Mouse (Mus musculus) ES-E14 (cell line): ENCODE results near the gene Phactr2. TPM values are rescaled to one million over a fixed set of nuclear protein-coding genes. Genes with fewer than 3 reads are reported as not detected.

Experiments
- DNase-seq: peaks from one replicate; pipeline ENCODE4 v3.0.0-alpha.2; 2013; ENCODE audit warnings: low read depth, low spot score
- H3K27ac ChIP-seq: 2 replicates; pipeline ENCODE4 v1.5.1; 2012; ENCODE audit warnings: low read depth, mild to moderate bottlenecking, low read length, moderate library complexity, mixed read lengths; ENCODE audit not compliant: poor library complexity, insufficient read depth, severe bottlenecking
- H3K36me3 ChIP-seq: 2 replicates; pipeline ENCODE4 v1.6.1; 2012; ENCODE audit warnings: mild to moderate bottlenecking, low read length, moderate library complexity, mixed read lengths; ENCODE audit not compliant: control insufficient read depth, poor library complexity, insufficient read depth, severe bottlenecking
- H3K4me1 ChIP-seq, 2 experiments: fragments of 150-350 bp in 1 of 2; sonication (generic) in 1 of 2; 2 replicates each; pipeline ENCODE4 v1.6.1; 2012; ENCODE audit warnings: low read length in 2 of 2, mild to moderate bottlenecking in 1 of 2, mixed read lengths in 1 of 2; ENCODE audit not compliant: control insufficient read depth in 2 of 2, insufficient read depth in 2 of 2, poor library complexity in 1 of 2
- H3K4me3 ChIP-seq, 2 experiments: fragments of 150-350 bp in 1 of 2; sonication (generic) in 1 of 2; 2 replicates each; pipeline ENCODE4 v1.5.1; 2012; ENCODE audit warnings: low read length in 2 of 2, low read depth in 1 of 2, mild to moderate bottlenecking in 1 of 2, mixed read lengths in 1 of 2; ENCODE audit not compliant: insufficient read depth in 1 of 2, poor library complexity in 1 of 2, severe bottlenecking in 1 of 2
- H3K9ac ChIP-seq: 2 replicates; pipeline ENCODE4 v1.6.1; 2012; ENCODE audit warnings: low read depth, mild to moderate bottlenecking, low read length, mixed read lengths; ENCODE audit not compliant: poor library complexity, insufficient read depth, severe bottlenecking
- H3K9me3 ChIP-seq: fragments of 150-350 bp; sonication (generic); 2 replicates; pipeline ENCODE4 v1.6.1; 2012; ENCODE audit warnings: low read depth, mild to moderate bottlenecking, low read length; ENCODE audit not compliant: control insufficient read depth, insufficient read depth
- CHD2 ChIP-seq: IDR thresholded peaks from 2 replicates; pipeline ENCODE4 v1.6.1; 2014; ENCODE audit warnings: mild to moderate bottlenecking, low read depth, low read length, inconsistent platforms
- HCFC1 ChIP-seq: IDR thresholded peaks from 2 replicates; pipeline ENCODE4 v1.6.1; 2012; ENCODE audit warnings: low read length, inconsistent platforms, borderline replicate concordance; ENCODE audit not compliant: insufficient read depth
- MAFK ChIP-seq: IDR thresholded peaks from 2 replicates; pipeline ENCODE4 v1.6.1; 2014; ENCODE audit warnings: mild to moderate bottlenecking, low read depth, low read length, inconsistent platforms; ENCODE audit not compliant: insufficient read depth
- ZC3H11A ChIP-seq: IDR thresholded peaks from 2 replicates; pipeline ENCODE4 v1.6.1; 2012; ENCODE audit warnings: low read depth, mild to moderate bottlenecking, inconsistent platforms, low read length, borderline replicate concordance
- ZNF384 ChIP-seq: IDR thresholded peaks from 2 replicates; pipeline ENCODE4 v1.6.1; 2012; ENCODE audit warnings: low read depth, low read length, inconsistent platforms
- in situ Hi-C, 2 experiments: fragments of 600-800 bp; cut with MboI; formaldehyde crosslinking; loops; one replicate each; pipeline ENCODE4 v1.15.1; 2025; ENCODE audit warnings: low sequenced_read_pairs in 2 of 2, inconsistent platforms in 1 of 2; ENCODE audit not compliant: unreplicated experiment in 2 of 2
- total RNA-seq: library from RNA; depleted of rRNA; stranded (reverse); fragments of 300-350 nt; gene quantifications from 2 replicates; pipeline ENCODE4 v1.2.3, GENCODE M21; 2012

Gene Phactr2
- total RNA-seq, 1 experiment = 2.2 TPM

DNA sequence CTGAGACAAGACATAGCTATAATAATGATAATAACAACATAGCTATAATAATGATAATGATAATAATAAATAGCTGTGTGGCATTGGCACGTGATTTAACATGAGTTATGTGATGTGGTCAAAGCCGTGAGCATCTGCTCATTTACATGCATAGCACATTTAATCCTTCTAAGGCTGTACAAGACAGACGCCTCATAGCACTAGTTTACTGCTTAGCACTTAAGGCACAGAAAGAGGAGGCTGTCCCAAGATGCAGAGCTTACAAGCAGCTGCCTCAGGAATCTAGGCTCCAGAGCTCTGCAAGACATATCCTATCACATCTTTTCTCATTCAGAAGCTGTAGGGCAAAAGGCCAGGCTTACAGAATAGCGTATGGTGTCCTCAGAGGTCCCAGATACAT, 11.7 kb upstream of the Phactr2 start:
- DNase-seq = no peak
- Histone ChIP-seq H3K9ac (no peak overlapping the region), H3K9me3 (no peaks in the 10 kb centered on the region), H3K36me3 (no peaks in the 10 kb centered on the region), H3K4me3 (no peak overlapping the region), H3K27ac (no peak overlapping the region), H3K4me1 (no peaks in the 10 kb centered on the region)
- no peak for TF ChIP-seq MAFK
- in situ Hi-C loops = no loop called here

DNA sequence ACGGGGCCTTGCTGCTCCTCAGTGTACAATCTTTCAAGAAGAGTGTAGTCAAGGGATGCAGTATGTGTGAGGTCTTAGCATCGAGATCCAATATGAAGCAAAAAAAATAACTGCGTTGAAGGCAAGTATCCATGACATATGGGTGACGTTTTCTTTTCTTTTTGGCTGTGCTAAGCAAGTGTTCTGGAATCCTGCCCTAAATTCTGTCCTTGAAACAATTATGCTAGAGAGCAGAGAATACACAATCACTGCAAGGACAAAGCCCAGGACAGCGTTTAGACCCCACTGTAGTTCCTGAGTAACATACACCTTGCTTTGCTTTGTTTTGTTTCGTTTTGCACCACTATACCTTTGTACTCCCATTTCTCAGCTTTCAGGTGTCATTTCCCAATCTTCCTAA, 5.1 kb upstream of the Phactr2 start:
- in situ Hi-C loops = no loop called here
- DNase-seq = no peak
- TF ChIP-seq ZNF384 (no peak), MAFK (no peak), ZC3H11A (no peak), HCFC1 (no peak), CHD2 (no peak)
- Histone ChIP-seq H3K36me3 (no peaks in the 10 kb centered on the region), H3K9ac (no peak overlapping the region), H3K4me1 (peaks cover 0 to 4% of the 10 kb centered on the region in 2 experiments; a peak in 1 of 4 replicates), H3K9me3 (no peaks in the 10 kb centered on the region), H3K4me3 (no peak overlapping the region), H3K27ac (no peak overlapping the region)

DNA sequence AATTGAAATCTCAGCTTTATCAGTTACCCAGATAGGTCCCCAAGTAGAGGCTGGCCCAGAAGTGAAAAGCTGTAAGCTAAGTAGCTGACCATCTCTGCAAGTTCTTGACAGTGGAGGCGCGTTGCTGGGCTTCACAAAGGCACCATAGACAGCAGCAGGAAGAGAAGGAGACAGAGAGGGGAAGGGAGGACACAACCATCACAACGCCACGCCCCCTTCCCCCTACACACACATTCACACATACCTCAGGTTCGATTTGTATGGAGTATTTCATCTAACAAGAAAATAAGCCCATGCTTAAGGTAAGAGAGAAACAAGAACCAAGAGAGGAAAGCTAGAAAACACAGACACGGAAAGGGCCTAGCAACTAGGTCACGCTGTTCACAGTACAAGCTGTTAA, 909 bp upstream of the Phactr2 start:
- in situ Hi-C loops = no loop called here
- Histone ChIP-seq H3K9ac (no peak overlapping the region), H3K36me3 (no peaks in the 10 kb centered on the region), H3K4me1 (peaks cover 0 to 4% of the 10 kb centered on the region in 2 experiments; a peak in 1 of 4 replicates), H3K4me3 (no peak overlapping the region), H3K27ac (no peak overlapping the region), H3K9me3 (no peaks in the 10 kb centered on the region)
- no peak for DNase-seq
- no peak for TF ChIP-seq ZNF384
- no peak for TF ChIP-seq CHD2
- TF ChIP-seq HCFC1 = no peak
- TF ChIP-seq MAFK = no peak
- TF ChIP-seq ZC3H11A = no peak

DNA sequence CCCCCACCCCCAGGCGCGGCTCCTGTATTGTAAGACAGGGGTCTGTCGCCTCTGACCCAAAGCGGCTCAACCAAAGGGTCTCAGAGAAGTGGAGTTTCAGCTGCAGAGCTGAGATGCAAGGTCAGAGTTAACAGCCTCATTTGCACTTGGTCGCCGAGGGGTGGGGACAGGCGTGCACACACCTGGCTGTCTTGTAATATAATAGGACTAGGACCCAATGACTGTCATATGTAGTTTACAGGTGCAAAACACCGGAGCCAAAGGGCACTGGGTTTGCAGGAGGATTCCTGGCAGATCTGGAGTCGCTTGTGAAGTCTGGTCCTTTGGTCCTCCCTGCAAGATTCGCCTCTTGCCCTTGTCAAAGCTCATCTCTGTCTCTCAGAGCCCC, 350 bp upstream of the Phactr2 start:
- in situ Hi-C loops = no loop called here
- DNase-seq = no peak
- Histone ChIP-seq H3K27ac (no peak overlapping the region), H3K9me3 (no peaks in the 10 kb centered on the region), H3K9ac (peak overlapping the region; percentile 58; the same call in 1 of the 2 replicates), H3K4me3 (peak overlapping the region; percentile 70 to 74), H3K4me1 (peaks cover 0 to 4% of the 10 kb centered on the region in 2 experiments; a peak in 1 of 4 replicates), H3K36me3 (no peaks in the 10 kb centered on the region)
- TF ChIP-seq HCFC1 = no peak
- no peak for TF ChIP-seq ZC3H11A
- TF ChIP-seq ZNF384 = no peak
- TF ChIP-seq MAFK = no peak
- no peak for TF ChIP-seq CHD2

DNA sequence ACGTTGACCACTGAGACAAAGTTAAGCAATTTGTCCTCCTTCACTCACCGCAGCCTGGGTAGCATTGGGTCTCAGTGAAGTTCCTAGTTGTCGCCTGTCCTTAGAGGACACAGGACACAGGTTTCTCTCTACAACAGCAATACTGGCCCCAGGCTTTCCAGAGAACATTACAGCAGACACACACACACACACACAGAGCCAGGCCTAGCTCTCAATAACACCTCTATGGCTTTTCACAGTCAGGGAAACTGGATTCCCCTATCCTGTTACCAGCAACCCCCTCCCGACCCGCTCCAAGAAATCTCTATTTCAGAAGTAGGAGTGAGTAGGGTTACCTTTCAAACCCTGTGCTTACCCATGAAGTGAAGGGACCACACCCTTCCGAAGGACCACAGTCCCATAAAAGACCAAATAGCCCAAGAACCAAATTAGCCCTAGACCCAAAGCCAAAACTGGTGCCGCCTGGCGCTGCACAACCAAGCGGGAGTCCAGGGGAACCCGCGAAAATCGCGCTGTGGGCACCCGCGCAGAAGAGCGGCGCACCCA, 852 bp downstream of the Phactr2 start:
- DNase-seq = no peak
- peak overlapping the region; percentile 70 to 74 for H3K4me3 ChIP-seq
- H3K4me1 ChIP-seq = peaks cover 0 to 4% of the 10 kb centered on the region in 2 experiments; a peak in 1 of 4 replicates
- in situ Hi-C loops = no loop called here
- H3K9ac ChIP-seq = peak overlapping the region; percentile 58; the same call in 1 of the 2 replicates
- no peaks in the 10 kb centered on the region for H3K9me3 ChIP-seq
- no peak overlapping the region for H3K27ac ChIP-seq
- TF ChIP-seq HCFC1 (no peak), CHD2 (no peak), ZC3H11A (no peak), ZNF384 (no peak), MAFK (no peak)
- H3K36me3 ChIP-seq = no peaks in the 10 kb centered on the region
